Mouse (Mus musculus) bone marrow macrophage, adult 2 months (primary cell): ENCODE data around the gene Slc25a31.

Source experiments
- CTCF ChIP-seq: IDR thresholded peaks from 2 replicates; pipeline ENCODE4 v1.5.1; 2012; ENCODE audit warnings: low read depth, mild to moderate bottlenecking, low read length, moderate library complexity
- POLR2A ChIP-seq: IDR thresholded peaks from 2 replicates; pipeline ENCODE4 v1.6.1; 2012; ENCODE audit warnings: mild to moderate bottlenecking, low read depth, low read length, borderline replicate concordance

GRCm38 (mm10) chr3:40738381-40738912, 29.8 kb downstream of the Slc25a31 start:
- TF ChIP-seq POLR2A (no peak), CTCF (no peak)
